Mouse (Mus musculus): Measurements from ENCODE around the gene Cwh43. TPM values are rescaled to one million over a fixed set of nuclear protein-coding genes. Genes with fewer than 3 reads are reported as not detected.

Cwh43 gene
- total and polyA plus RNA-seq, 2 experiments from 2014 or later: 0.14 to 0.51 TPM

DNA sequence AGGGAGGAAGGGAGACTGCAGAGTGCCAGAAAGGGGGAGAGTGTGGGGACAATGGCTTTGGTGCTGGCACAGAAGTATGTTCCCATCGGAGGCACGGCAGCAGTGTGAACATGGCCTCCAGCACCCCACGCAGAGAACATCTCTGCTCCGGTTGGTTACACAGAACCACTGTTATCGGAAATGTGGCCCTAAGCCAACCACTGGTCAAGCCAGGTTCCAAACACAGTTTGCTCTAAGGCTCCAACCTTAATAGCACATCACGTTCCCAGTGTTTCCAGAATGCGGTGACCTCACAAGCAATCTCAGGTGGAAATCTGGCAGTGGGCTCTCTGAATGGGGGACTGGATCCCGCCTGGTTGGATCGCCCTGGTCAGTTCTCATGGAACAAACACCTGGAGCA lies 12.8 kb upstream of the Cwh43 start:
- no peak overlapping the region for H3K4me3 ChIP-seq (ENCODE audit: low read depth, low read length)
- no peak overlapping the region for H3K27ac ChIP-seq (ENCODE audit: low read depth, low read length)
- H3K4me2 ChIP-seq (ENCODE audit: low read depth): no peak overlapping the region
- 73% methylated on average over 9 of the region's 9 CpGs for WGBS
- no peaks in the 10 kb centered on the region for H3K4me1 ChIP-seq (ENCODE audit: insufficient read depth)
- no peak overlapping the region for H3K9ac ChIP-seq
- H3K9me3 ChIP-seq (ENCODE audit: low read length): no peaks in the 10 kb centered on the region
- DNase-seq (no peak), ATAC-seq (no peak)
- no peaks in the 10 kb centered on the region for H3K36me3 ChIP-seq (ENCODE audit: insufficient read depth)
- TF ChIP-seq CTCF (IDR thresholded peaks at IDR 0.05; ENCODE audit: low read depth): no peak
- no peaks in the 10 kb centered on the region for H3K27me3 ChIP-seq (ENCODE audit: insufficient read depth, low read length)

DNA sequence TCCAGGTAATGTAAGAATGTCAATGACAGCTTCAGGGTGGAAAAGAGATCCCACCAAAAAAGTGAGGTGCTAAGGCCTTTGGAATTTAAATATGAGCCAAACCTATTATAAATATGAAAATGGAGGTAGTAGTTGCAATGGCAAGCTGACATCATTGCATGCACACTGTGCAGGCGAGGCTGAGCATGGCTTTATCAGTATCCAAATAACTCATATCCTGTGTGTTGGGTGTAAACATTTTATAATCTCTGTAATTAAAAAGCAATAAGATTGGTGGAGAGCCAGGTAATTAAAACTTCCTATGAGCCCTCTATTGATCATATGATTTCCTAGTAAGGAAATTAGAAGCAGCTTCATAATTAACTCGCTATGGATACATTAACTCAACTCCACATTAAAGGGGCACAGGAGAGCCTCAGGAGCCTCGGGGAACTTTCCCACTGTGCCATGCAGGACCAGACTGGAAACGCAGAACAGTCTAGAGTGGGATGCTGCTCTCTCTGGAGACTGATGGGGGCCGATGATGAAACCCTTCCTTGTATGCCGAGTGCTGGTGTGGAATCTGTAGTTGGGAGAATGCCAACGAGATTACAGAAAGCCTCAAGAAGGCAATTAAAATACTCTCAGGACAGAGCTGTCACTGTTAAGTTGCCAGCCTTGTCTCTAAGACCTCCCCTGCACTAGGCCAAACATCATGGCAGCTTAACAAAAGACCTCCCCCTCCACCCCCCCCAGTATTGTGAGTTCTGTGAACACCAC lies 5.9 kb upstream of the Cwh43 start:
- no peak overlapping the region for H3K4me2 ChIP-seq (ENCODE audit: low read depth)
- no peak overlapping the region for H3K4me3 ChIP-seq (ENCODE audit: low read depth, low read length)
- no peaks in the 10 kb centered on the region for H3K9me3 ChIP-seq (ENCODE audit: low read length)
- 0 out of 2 replicates have a peak, but pooled peaks cover 2% of the 10 kb centered on the region for H3K4me1 ChIP-seq (ENCODE audit: insufficient read depth)
- H3K9ac ChIP-seq: no peak overlapping the region
- H3K27me3 ChIP-seq (ENCODE audit: insufficient read depth, low read length): 0 out of 2 replicates have a peak, but pooled peaks cover 7% of the 10 kb centered on the region
- no peak overlapping the region for H3K27ac ChIP-seq (ENCODE audit: low read depth, low read length)
- DNase-seq (peak; percentile 36), ATAC-seq (peak; percentile 86)
- no peaks in the 10 kb centered on the region for H3K36me3 ChIP-seq (ENCODE audit: insufficient read depth)
- WGBS: 15% methylated on average over 7 of the region's 7 CpGs
- TF ChIP-seq CTCF (IDR thresholded peaks at IDR 0.05; ENCODE audit: low read depth): no peak

DNA sequence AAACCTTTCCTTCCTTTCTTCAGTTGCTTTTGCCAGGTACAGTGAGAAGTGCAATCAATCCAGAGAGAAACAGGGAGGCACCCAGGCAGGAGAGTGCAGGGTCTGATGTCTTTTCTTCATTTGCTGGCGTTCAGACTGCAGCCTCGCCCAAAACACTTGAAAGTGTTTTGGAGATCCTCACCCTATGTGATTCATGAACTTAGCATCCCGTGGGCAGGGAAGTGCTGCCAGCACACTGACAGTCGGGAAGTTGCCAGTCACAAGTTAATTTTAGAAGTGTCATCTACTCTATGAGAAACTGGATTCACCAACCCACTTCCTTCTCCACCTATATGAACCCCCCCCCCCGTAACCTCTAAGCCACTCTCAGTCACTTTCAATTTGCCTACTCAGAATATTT lies 4.5 kb upstream of the Cwh43 start:
- 0 out of 2 replicates have a peak, but pooled peaks cover 2% of the 10 kb centered on the region for H3K4me1 ChIP-seq (ENCODE audit: insufficient read depth)
- no peaks in the 10 kb centered on the region for H3K36me3 ChIP-seq (ENCODE audit: insufficient read depth)
- H3K9ac ChIP-seq: no peak overlapping the region
- no peak for DNase-seq
- 74% methylated on average over 5 of the region's 5 CpGs for WGBS
- ATAC-seq: no peak
- H3K4me2 ChIP-seq (ENCODE audit: low read depth): no peak overlapping the region
- H3K27ac ChIP-seq (ENCODE audit: low read depth, low read length): no peak overlapping the region
- no peaks in the 10 kb centered on the region for H3K9me3 ChIP-seq (ENCODE audit: low read length)
- TF ChIP-seq CTCF (IDR thresholded peaks at IDR 0.05; ENCODE audit: low read depth): no peak
- no peak overlapping the region for H3K4me3 ChIP-seq (ENCODE audit: low read depth, low read length)
- H3K27me3 ChIP-seq (ENCODE audit: insufficient read depth, low read length): peaks cover 9% of the 10 kb centered on the region; the same call in 1 of the 2 replicates

DNA sequence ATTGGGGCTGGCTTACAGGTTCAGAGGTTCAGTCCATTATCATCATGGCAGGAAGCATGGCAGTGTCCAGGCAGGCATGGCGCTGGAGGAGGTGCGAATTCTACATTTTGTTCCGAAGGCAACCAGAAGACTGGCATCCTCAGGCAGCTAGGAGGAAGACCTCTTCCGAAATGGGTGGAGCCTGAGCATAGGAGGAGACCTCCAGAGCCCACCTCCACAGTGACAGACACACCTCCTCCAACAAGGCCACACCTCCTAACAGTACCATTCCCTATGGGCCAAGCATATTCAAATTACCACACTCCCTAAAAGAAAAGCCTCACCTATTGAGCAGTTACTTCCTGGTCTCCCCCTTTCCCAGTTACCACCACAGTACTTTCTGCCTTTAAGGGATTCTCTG lies 3.0 kb upstream of the Cwh43 start:
- no peak for TF ChIP-seq CTCF (IDR thresholded peaks at IDR 0.05; ENCODE audit: low read depth)
- H3K27ac ChIP-seq (ENCODE audit: low read depth, low read length): no peak overlapping the region
- no peak overlapping the region for H3K9ac ChIP-seq
- H3K36me3 ChIP-seq (ENCODE audit: insufficient read depth): no peaks in the 10 kb centered on the region
- H3K4me2 ChIP-seq (ENCODE audit: low read depth): no peak overlapping the region
- no peaks in the 10 kb centered on the region for H3K9me3 ChIP-seq (ENCODE audit: low read length)
- DNase-seq: no peak
- no peak for ATAC-seq
- 0 out of 2 replicates have a peak, but pooled peaks cover 5% of the 10 kb centered on the region for H3K4me1 ChIP-seq (ENCODE audit: insufficient read depth)
- peaks cover 14% of the 10 kb centered on the region for H3K27me3 ChIP-seq (ENCODE audit: insufficient read depth, low read length)
- 95% methylated on average over 4 of the region's 4 CpGs for WGBS
- no peak overlapping the region for H3K4me3 ChIP-seq (ENCODE audit: low read depth, low read length)

DNA sequence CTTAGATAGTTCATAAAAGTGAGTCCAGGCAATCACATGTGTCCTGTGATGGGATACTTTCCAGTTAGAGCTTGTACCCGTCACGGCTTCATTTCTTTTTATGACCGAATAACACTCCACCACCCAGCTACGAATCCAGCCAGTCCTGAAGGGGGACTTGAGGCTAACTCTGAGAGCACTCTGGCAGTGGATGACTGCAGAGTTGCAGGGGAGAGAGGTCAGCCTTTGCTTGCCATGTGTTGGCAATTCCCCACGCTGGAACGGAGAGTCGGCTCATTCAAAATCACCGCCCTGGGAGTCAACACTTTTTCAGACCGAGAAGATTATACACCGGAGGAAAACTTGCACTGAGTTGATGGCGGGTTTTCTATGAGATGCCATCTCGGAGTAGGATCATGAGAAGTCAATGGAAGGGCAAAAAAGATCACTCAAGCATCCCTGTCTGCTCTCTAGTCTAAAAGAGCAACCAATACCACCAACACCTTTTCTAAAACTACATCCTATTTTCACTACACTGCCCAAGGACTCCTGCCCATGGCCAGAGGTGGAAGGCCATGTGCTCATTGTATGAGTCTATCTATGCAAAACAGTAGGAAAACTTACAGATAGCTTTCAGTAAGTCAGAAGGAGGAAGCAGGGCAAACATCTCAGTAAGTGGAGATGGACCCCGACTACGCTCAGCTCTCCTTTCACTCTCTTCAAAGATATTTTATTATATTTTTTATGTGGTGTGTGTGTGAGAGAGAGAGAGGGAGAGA lies 2.4 kb upstream of the Cwh43 start:
- Histone ChIP-seq H3K9ac (no peak overlapping the region), H3K27ac (ENCODE audit: low read depth, low read length) (no peak overlapping the region), H3K9me3 (ENCODE audit: low read length) (no peaks in the 10 kb centered on the region), H3K4me2 (ENCODE audit: low read depth) (no peak overlapping the region), H3K4me1 (ENCODE audit: insufficient read depth) (0 out of 2 replicates have a peak, but pooled peaks cover 5% of the 10 kb centered on the region), H3K27me3 (ENCODE audit: insufficient read depth, low read length) (peaks cover 14% of the 10 kb centered on the region), H3K36me3 (ENCODE audit: insufficient read depth) (no peaks in the 10 kb centered on the region), H3K4me3 (ENCODE audit: low read depth, low read length) (no peak overlapping the region)
- 92% methylated on average over 14 of the region's 14 CpGs for WGBS
- no peak for TF ChIP-seq CTCF (IDR thresholded peaks at IDR 0.05; ENCODE audit: low read depth)
- no peak for ATAC-seq
- no peak for DNase-seq

DNA sequence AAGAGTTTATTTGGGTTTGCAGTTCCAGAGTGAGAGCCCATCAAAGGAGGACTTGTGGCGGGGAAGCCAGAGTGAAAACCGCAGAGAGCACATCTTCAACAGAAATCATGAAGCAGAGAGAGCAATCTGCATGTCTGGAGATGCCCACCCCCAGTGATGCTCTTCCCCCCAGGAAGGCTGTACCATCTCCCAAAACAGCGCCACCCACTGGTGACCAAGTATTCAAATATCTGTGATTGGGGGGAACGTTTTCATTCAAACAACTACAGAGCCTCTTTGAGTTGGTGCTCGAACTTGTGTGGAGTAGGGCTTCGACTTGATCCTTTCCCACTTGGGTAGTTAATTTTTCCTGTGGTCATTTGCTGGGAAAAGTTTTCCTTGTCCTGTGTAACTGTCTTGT lies 1.1 kb upstream of the Cwh43 start:
- ATAC-seq: no peak
- peak; percentile 36; the same call in 1 of the 2 replicates for TF ChIP-seq CTCF (IDR thresholded peaks at IDR 0.05; ENCODE audit: low read depth)
- Histone ChIP-seq H3K27ac (ENCODE audit: low read depth, low read length) (no peak overlapping the region), H3K4me1 (ENCODE audit: insufficient read depth) (0 out of 2 replicates have a peak, but pooled peaks cover 5% of the 10 kb centered on the region), H3K4me3 (ENCODE audit: low read depth, low read length) (no peak overlapping the region), H3K9me3 (ENCODE audit: low read length) (no peaks in the 10 kb centered on the region), H3K4me2 (ENCODE audit: low read depth) (no peak overlapping the region), H3K36me3 (ENCODE audit: insufficient read depth) (no peaks in the 10 kb centered on the region), H3K27me3 (ENCODE audit: insufficient read depth, low read length) (peaks cover 14% of the 10 kb centered on the region), H3K9ac (no peak overlapping the region)
- no peak for DNase-seq
- WGBS: 81% methylated on average over 6 of the region's 6 CpGs

DNA sequence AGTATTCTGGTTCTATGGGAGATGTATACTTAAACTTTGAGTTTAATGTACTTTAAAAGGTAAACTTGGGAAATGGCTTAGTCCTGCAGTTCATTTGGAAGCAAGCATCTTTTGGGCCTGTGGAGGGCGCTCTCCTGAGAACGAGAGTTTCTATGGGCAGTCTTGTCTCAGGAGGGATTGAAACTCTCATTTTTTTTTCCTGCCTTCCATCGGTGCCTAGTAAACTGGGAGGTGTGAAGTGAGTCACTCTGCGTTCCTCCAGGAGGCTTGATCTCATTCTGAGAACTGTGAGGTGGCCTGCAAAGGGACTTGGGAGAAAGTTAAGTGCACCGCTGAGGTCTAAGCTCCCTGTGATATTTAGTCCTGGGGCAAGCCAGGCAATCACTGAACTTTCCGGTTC lies 986 bp downstream of the Cwh43 start:
- ATAC-seq (no peak), DNase-seq (peak; percentile 20)
- H3K4me3 ChIP-seq (ENCODE audit: low read depth, low read length): no peak overlapping the region
- 0 out of 2 replicates have a peak, but pooled peaks cover 3% of the 10 kb centered on the region for H3K4me1 ChIP-seq (ENCODE audit: insufficient read depth)
- H3K9ac ChIP-seq: no peak overlapping the region
- TF ChIP-seq CTCF (IDR thresholded peaks at IDR 0.05; ENCODE audit: low read depth): peak; percentile 31
- 51% methylated on average over 6 of the region's 6 CpGs for WGBS
- H3K27ac ChIP-seq (ENCODE audit: low read depth, low read length): no peak overlapping the region
- H3K4me2 ChIP-seq (ENCODE audit: low read depth): 0 out of 2 replicates have a peak overlapping the region, but pooled peaks have one; percentile 81
- no peaks in the 10 kb centered on the region for H3K36me3 ChIP-seq (ENCODE audit: insufficient read depth)
- H3K27me3 ChIP-seq (ENCODE audit: insufficient read depth, low read length): peaks cover 14% of the 10 kb centered on the region
- H3K9me3 ChIP-seq (ENCODE audit: low read length): no peaks in the 10 kb centered on the region
